Mouse (Mus musculus): ENCODE measurements around the gene Pitpnm2. TPM values are rescaled to one million over a fixed set of nuclear protein-coding genes. Genes with fewer than 3 reads are reported as not detected.

Gene Pitpnm2
- polyA plus RNA-seq, 1 experiment from 2014 or later, result 6.0 TPM

DNA sequence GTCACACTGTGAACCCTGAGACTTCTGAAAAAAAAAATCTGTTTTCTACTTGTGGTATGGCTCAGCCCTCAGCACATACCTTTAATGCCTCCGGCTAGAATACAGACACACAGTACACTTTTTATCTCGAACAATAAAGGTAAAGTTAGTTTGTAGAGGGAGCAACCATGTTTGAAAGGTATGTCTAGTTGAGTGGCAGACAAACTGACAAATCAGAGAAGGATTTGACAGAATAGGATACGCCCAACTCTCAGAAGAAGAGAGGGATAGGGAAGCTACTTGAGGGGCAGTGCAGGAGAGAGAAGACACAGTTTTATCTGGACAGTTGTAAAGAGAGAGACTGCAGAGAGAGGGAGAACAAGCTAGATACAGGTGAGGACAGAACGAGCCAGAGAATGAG lies 70.1 kb downstream of the Pitpnm2 start:
- DNase-seq (ENCODE audit: low spot score), result no peak
- no peak for ATAC-seq (ENCODE audit: low FRiP score)
- no peak overlapping the region for H3K9ac ChIP-seq (ENCODE audit: low read depth, low read length)
- no peak overlapping the region for H3K27ac ChIP-seq (ENCODE audit: low read depth, low read length)
- no peak overlapping the region for H3K4me2 ChIP-seq (replicated peaks; ENCODE audit: low read depth, low read length)
- no peaks in the 10 kb centered on the region for H3K27me3 ChIP-seq (ENCODE audit: control insufficient read depth, insufficient read depth, low read length)
- H3K9me3 ChIP-seq (ENCODE audit: control insufficient read depth, low read length), result no peaks in the 10 kb centered on the region
- no peak overlapping the region for H3K4me3 ChIP-seq (ENCODE audit: low read depth, low read length)
- WGBS, result 91% methylated on average over 4 of the region's 4 CpGs
- peaks cover 13% of the 10 kb centered on the region for H3K4me1 ChIP-seq (replicated peaks; ENCODE audit: control insufficient read depth, insufficient read depth, low read length)
- H3K36me3 ChIP-seq (ENCODE audit: control insufficient read depth, insufficient read depth, low read length), result no peaks in the 10 kb centered on the region

DNA sequence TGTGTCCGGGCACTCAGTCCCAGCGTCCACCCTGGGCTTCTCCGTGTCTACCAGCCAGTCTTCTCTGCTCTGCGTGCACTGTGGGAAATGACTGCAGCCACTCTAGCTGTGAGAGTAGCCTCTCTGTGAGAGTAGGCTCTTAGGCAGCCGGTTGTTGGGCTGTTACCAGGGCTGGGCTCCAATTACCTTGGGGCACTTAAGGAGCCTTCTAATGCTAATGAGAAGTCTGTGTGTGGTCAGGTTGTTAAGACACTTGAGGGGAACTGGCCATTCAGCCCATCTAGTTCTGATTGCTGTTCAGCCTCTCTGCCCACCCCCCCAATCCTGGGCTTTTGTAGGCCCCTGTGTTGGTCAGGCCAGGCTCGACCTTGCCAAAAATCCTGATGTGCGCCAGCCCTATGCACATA lies 72.8 kb downstream of the Pitpnm2 start:
- H3K27ac ChIP-seq (ENCODE audit: low read depth, low read length), result peak overlapping the region; percentile 61
- ATAC-seq (ENCODE audit: low FRiP score) (peak; percentile 72), DNase-seq (ENCODE audit: low spot score) (peak; percentile 65)
- H3K27me3 ChIP-seq (ENCODE audit: control insufficient read depth, insufficient read depth, low read length), result no peaks in the 10 kb centered on the region
- no peak overlapping the region for H3K4me3 ChIP-seq (ENCODE audit: low read depth, low read length)
- no peak overlapping the region; the same call in 1 of the 2 replicates for H3K4me2 ChIP-seq (replicated peaks; ENCODE audit: low read depth, low read length)
- no peak overlapping the region for H3K9ac ChIP-seq (ENCODE audit: low read depth, low read length)
- no peaks in the 10 kb centered on the region for H3K9me3 ChIP-seq (ENCODE audit: control insufficient read depth, low read length)
- no peaks in the 10 kb centered on the region for H3K36me3 ChIP-seq (ENCODE audit: control insufficient read depth, insufficient read depth, low read length)
- 7% methylated on average over 7 of the region's 7 CpGs for WGBS
- H3K4me1 ChIP-seq (replicated peaks; ENCODE audit: control insufficient read depth, insufficient read depth, low read length), result peaks cover 13% of the 10 kb centered on the region

DNA sequence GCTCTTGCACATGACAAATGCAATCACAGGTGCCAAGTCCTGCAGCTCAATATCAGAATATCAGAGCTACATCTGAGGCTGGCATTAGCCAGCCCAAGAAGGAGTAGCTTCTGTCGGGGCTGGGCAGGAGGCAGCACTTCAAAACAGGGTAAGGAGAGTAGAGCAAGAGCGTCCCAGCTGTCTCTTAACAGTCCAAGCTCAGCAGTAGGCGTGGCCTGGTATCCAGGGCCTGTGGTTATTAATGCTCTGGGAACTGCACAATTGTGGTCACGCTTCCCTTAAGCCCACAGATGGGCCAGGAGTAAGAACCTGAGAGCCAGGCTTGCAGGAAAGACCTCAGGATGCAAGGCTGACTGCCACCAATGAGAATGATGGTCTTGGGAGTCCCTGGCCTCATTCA lies 74.4 kb downstream of the Pitpnm2 start:
- H3K9ac ChIP-seq (ENCODE audit: low read depth, low read length), result no peak overlapping the region
- DNase-seq (ENCODE audit: low spot score) (no peak), ATAC-seq (ENCODE audit: low FRiP score) (peak; percentile 70)
- H3K27me3 ChIP-seq (ENCODE audit: control insufficient read depth, insufficient read depth, low read length), result no peaks in the 10 kb centered on the region
- H3K9me3 ChIP-seq (ENCODE audit: control insufficient read depth, low read length), result no peaks in the 10 kb centered on the region
- H3K4me3 ChIP-seq (ENCODE audit: low read depth, low read length), result no peak overlapping the region
- no peaks in the 10 kb centered on the region for H3K36me3 ChIP-seq (ENCODE audit: control insufficient read depth, insufficient read depth, low read length)
- 56% methylated on average over 4 of the region's 4 CpGs for WGBS
- no peak overlapping the region for H3K27ac ChIP-seq (ENCODE audit: low read depth, low read length)
- H3K4me2 ChIP-seq (replicated peaks; ENCODE audit: low read depth, low read length), result no peak overlapping the region
- peaks cover 13% of the 10 kb centered on the region for H3K4me1 ChIP-seq (replicated peaks; ENCODE audit: control insufficient read depth, insufficient read depth, low read length)

DNA sequence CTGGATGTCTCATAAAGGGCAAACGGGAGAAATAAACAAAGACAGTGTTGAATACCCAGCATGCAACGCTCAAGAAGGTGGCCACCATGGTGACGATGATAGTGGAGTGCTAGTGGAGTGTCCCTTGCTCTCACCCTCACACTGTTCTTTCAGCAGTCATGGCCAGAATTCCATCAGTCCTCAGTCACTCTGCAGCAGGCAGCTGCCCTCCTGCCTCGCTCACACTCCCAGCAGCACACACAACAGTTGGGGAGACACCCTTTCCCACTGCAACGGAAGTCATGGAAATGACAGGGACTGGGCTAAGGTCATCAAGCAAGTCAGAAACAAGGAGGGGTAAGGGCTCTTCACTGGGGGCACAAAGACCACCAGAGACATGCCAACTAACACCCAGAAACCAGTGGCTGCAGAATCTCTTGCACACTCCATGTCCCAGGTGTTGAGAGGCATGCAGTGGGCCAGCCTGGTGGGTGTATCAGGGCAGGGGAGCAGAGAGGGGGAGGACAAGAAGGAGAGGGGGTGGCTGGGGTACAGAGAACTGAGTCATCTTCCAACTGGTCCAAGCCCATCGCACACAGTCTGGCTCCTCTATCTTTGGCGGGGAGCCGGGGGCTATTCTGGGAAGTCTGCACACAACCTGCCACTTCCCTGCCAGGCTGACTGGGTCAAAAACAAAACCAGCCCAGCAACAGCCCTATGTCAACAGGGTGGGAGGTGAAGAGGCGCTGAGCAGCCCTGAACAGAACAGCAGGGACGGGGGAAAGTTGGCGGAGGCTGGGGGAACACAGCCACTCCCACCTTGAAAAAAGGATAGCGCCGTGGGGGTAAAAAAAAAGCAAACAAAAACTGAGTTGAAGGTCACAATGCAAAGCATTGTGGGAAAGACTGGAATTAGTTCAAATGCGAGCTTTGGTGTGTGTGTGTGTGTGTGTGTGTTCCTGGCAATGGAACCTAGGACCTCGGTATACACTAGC lies 76.3 kb downstream of the Pitpnm2 start:
- no peak overlapping the region for H3K9ac ChIP-seq (ENCODE audit: low read depth, low read length)
- H3K9me3 ChIP-seq (ENCODE audit: control insufficient read depth, low read length), result no peaks in the 10 kb centered on the region
- ATAC-seq (ENCODE audit: low FRiP score), result no peak
- H3K27me3 ChIP-seq (ENCODE audit: control insufficient read depth, insufficient read depth, low read length), result no peaks in the 10 kb centered on the region
- no peak overlapping the region for H3K4me2 ChIP-seq (replicated peaks; ENCODE audit: low read depth, low read length)
- no peak for DNase-seq (ENCODE audit: low spot score)
- WGBS, result 69% methylated on average over 15 of the region's 15 CpGs
- no peak overlapping the region for H3K4me3 ChIP-seq (ENCODE audit: low read depth, low read length)
- H3K4me1 ChIP-seq (replicated peaks; ENCODE audit: control insufficient read depth, insufficient read depth, low read length), result peaks cover 13% of the 10 kb centered on the region
- H3K27ac ChIP-seq (ENCODE audit: low read depth, low read length), result no peak overlapping the region
- no peaks in the 10 kb centered on the region for H3K36me3 ChIP-seq (ENCODE audit: control insufficient read depth, insufficient read depth, low read length)

DNA sequence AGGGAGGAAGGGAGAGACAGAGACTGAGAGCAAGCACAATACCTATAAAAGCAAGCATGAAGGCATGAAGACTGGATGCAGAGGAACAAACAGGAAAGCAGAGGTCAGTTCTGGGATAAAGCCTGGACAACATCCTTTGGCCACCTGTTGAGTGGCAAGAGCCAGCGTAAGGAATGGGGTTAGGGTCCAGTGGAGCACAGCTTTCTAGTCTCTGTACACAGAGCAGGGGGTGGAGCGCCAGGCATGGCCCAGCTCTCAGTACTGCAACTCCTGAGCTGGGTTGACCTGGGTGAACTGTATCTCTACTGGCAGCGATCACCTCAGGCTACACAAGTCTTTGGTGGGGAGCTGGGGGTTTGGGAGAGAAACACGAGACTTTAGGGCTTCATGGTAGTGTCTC lies 77.3 kb downstream of the Pitpnm2 start:
- H3K27ac ChIP-seq (ENCODE audit: low read depth, low read length), result no peak overlapping the region
- H3K9ac ChIP-seq (ENCODE audit: low read depth, low read length), result no peak overlapping the region
- H3K9me3 ChIP-seq (ENCODE audit: control insufficient read depth, low read length), result no peaks in the 10 kb centered on the region
- no peaks in the 10 kb centered on the region for H3K36me3 ChIP-seq (ENCODE audit: control insufficient read depth, insufficient read depth, low read length)
- H3K27me3 ChIP-seq (ENCODE audit: control insufficient read depth, insufficient read depth, low read length), result no peaks in the 10 kb centered on the region
- 80% methylated on average over 4 of the region's 4 CpGs for WGBS
- peaks cover 17% of the 10 kb centered on the region for H3K4me1 ChIP-seq (replicated peaks; ENCODE audit: control insufficient read depth, insufficient read depth, low read length)
- H3K4me3 ChIP-seq (ENCODE audit: low read depth, low read length), result no peak overlapping the region
- no peak for ATAC-seq (ENCODE audit: low FRiP score)
- DNase-seq (ENCODE audit: low spot score), result no peak
- no peak overlapping the region for H3K4me2 ChIP-seq (replicated peaks; ENCODE audit: low read depth, low read length)

DNA sequence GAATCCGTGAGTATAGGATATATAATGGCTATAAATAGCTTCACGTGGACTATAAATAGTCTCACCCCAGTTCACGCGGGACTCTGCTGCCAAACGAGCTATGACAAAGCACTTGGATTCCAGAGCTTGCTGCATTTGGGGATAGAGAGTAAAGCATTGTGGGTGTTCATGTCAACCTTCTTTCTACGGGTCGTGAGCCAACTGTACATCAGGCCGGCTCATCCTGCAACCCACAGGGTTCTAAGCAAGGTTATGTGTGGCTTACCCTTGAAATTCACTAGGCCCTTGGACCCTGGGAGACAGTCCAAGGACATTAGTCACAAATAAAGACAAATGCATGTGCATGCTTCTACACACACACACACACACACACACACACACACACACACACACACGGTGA lies 77.8 kb downstream of the Pitpnm2 start:
- H3K9me3 ChIP-seq (ENCODE audit: control insufficient read depth, low read length), result no peaks in the 10 kb centered on the region
- no peak for ATAC-seq (ENCODE audit: low FRiP score)
- no peaks in the 10 kb centered on the region for H3K36me3 ChIP-seq (ENCODE audit: control insufficient read depth, insufficient read depth, low read length)
- H3K4me3 ChIP-seq (ENCODE audit: low read depth, low read length), result no peak overlapping the region
- 86% methylated on average over 9 of the region's 9 CpGs for WGBS
- H3K27me3 ChIP-seq (ENCODE audit: control insufficient read depth, insufficient read depth, low read length), result no peaks in the 10 kb centered on the region
- H3K4me2 ChIP-seq (replicated peaks; ENCODE audit: low read depth, low read length), result no peak overlapping the region
- H3K9ac ChIP-seq (ENCODE audit: low read depth, low read length), result no peak overlapping the region
- H3K4me1 ChIP-seq (replicated peaks; ENCODE audit: control insufficient read depth, insufficient read depth, low read length), result peaks cover 15% of the 10 kb centered on the region
- H3K27ac ChIP-seq (ENCODE audit: low read depth, low read length), result no peak overlapping the region
- no peak for DNase-seq (ENCODE audit: low spot score)

DNA sequence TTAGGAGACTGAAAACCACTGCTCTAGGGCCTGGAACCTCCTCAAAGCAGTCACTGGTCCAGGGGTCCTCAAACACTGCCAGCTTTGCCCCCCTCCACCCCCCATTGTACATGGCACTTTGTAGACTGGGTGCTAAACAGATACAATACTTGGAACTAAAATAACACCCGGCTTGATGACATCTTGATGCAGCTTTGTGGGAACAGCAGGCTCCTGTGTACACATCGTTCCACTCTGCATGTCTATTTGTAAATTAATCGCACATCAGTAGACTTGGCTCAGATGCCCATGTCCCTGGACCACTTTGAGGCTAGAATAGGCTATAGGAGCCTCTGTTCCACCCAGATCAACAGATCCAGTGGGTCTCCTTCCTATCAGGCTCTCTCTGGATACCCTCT lies 80.3 kb downstream of the Pitpnm2 start:
- ATAC-seq (ENCODE audit: low FRiP score) (no peak), DNase-seq (ENCODE audit: low spot score) (no peak)
- no peaks in the 10 kb centered on the region for H3K27me3 ChIP-seq (ENCODE audit: control insufficient read depth, insufficient read depth, low read length)
- H3K4me1 ChIP-seq (replicated peaks; ENCODE audit: control insufficient read depth, insufficient read depth, low read length), result peaks cover 15% of the 10 kb centered on the region
- no peaks in the 10 kb centered on the region for H3K9me3 ChIP-seq (ENCODE audit: control insufficient read depth, low read length)
- no peak overlapping the region for H3K4me2 ChIP-seq (replicated peaks; ENCODE audit: low read depth, low read length)
- H3K9ac ChIP-seq (ENCODE audit: low read depth, low read length), result no peak overlapping the region
- WGBS, result 77% methylated on average over 3 of the region's 3 CpGs
- H3K4me3 ChIP-seq (ENCODE audit: low read depth, low read length), result no peak overlapping the region
- no peak overlapping the region for H3K27ac ChIP-seq (ENCODE audit: low read depth, low read length)
- H3K36me3 ChIP-seq (ENCODE audit: control insufficient read depth, insufficient read depth, low read length), result no peaks in the 10 kb centered on the region

DNA sequence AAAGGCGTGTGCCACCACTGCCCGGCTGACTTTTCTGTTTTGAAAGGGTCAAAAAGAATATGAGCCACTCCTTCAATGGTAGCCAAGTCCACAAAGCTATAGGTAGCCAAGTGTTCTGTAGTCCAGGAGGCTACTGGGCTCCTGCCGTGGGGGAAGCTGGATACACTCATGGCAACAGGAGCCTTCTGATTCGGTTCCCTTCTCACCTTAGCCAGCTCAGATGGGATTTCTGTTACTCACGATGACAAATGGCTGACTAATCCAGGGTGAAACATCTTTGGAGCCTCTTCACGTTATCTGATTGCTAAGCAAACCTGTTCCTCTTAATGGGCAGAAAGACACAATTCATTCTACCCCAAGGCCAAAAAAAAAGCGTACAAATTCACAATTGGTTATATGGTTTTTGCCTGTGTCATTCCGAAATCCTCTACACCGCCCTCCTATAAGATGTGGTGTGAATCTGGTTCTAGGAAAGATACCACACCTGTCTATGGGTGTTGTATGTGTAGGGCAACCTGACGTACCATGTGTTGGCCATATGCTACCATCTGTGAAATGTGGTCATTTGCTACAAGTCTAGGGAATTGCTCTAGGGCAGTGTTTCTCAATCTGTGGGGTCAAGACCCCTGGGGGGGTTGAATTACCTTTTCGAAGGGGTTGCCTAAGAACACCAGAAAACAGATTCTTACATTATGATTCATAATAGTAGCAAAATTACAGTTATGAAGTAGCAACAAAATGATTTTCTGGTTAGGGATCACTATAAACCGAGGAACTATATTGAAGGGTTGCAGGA lies 80.9 kb downstream of the Pitpnm2 start:
- no peaks in the 10 kb centered on the region for H3K27me3 ChIP-seq (ENCODE audit: control insufficient read depth, insufficient read depth, low read length)

More for the DNA sequence above, 80.9 kb downstream of the Pitpnm2 start:
- Histone ChIP-seq H3K36me3 (ENCODE audit: control insufficient read depth, insufficient read depth, low read length) (no peaks in the 10 kb centered on the region), H3K4me2 (replicated peaks; ENCODE audit: low read depth, low read length) (no peak overlapping the region), H3K9ac (ENCODE audit: low read depth, low read length) (no peak overlapping the region), H3K4me1 (replicated peaks; ENCODE audit: control insufficient read depth, insufficient read depth, low read length) (peaks cover 15% of the 10 kb centered on the region), H3K4me3 (ENCODE audit: low read depth, low read length) (no peak overlapping the region), H3K27ac (ENCODE audit: low read depth, low read length) (no peak overlapping the region), H3K9me3 (ENCODE audit: control insufficient read depth, low read length) (no peaks in the 10 kb centered on the region)
- 85% methylated on average over 12 of the region's 12 CpGs for WGBS
- DNase-seq (ENCODE audit: low spot score) (no peak), ATAC-seq (ENCODE audit: low FRiP score) (no peak)
